Mouse (Mus musculus) c-Kit-positive CD71-positive TER-119-negative erythroid progenitor cells, embryonic 14.5 days (primary cell): Measurements from ENCODE around the gene Spaar.

Experiments used
- DNase-seq: peaks from one replicate; pipeline ENCODE4 v3.0.0-alpha.2; 2013; ENCODE audit warnings: low read depth

Gene Spaar

GRCm38 (mm10) chr4:43729794-43730550 lies at the start of gene Spaar:
Spaar (plus strand) TSS chr4:43730034.
- no peak for DNase-seq

- no peak for DNase-seq
Measured at GRCm38 (mm10) chr4:43690021-43690420, 39.8 kb upstream of the Spaar start.

- DNase-seq, result no peak
Measured at GRCm38 (mm10) chr4:43691026-43691425, 38.8 kb upstream of the Spaar start.

GRCm38 (mm10) chr4:43693806-43694241 lies 36.0 kb upstream of the Spaar start:
- DNase-seq, result peak; percentile 21

GRCm38 (mm10) chr4:43694439-43695248 lies 35.2 kb upstream of the Spaar start:
- DNase-seq, result no peak

- no peak for DNase-seq
Measured at GRCm38 (mm10) chr4:43695249-43695671, 34.6 kb upstream of the Spaar start.

- no peak for DNase-seq
Measured at GRCm38 (mm10) chr4:43696561-43696960, 33.3 kb upstream of the Spaar start.

GRCm38 (mm10) chr4:43700707-43701106 lies 29.1 kb upstream of the Spaar start, which contains the start of gene Olfr70:
Olfr70 (minus strand) TSS chr4:43700807.
- DNase-seq, result no peak

- no peak for DNase-seq
Measured at GRCm38 (mm10) chr4:43703439-43703838, 26.4 kb upstream of the Spaar start.

- no peak for DNase-seq
Measured at GRCm38 (mm10) chr4:43703851-43704250, 26.0 kb upstream of the Spaar start.

- no peak for DNase-seq
Measured at GRCm38 (mm10) chr4:43705991-43706390, 23.8 kb upstream of the Spaar start.

GRCm38 (mm10) chr4:43709869-43710268 lies 20.0 kb upstream of the Spaar start, which contains the start of gene Olfr71:
Olfr71 (minus strand) TSS chr4:43710255.
- DNase-seq, result no peak

- DNase-seq, result no peak
Measured at GRCm38 (mm10) chr4:43711821-43712220, 18.0 kb upstream of the Spaar start.

GRCm38 (mm10) chr4:43713652-43714219 lies 16.1 kb upstream of the Spaar start:
- DNase-seq, result no peak

- DNase-seq, result no peak
Measured at GRCm38 (mm10) chr4:43720491-43721228, 9.2 kb upstream of the Spaar start.

- DNase-seq, result no peak
Measured at GRCm38 (mm10) chr4:43722191-43722590, 7.6 kb upstream of the Spaar start.

GRCm38 (mm10) chr4:43724764-43725163 lies 5.1 kb upstream of the Spaar start:
- DNase-seq, result peak; percentile 17

GRCm38 (mm10) chr4:43726228-43726993 lies 3.4 kb upstream of the Spaar start:
- no peak for DNase-seq

- no peak for DNase-seq
Measured at GRCm38 (mm10) chr4:43726995-43727394, 2.8 kb upstream of the Spaar start, which contains the start of gene Hrct1. Hrct1 (plus strand) TSS chr4:43727188.

GRCm38 (mm10) chr4:43727718-43728575 lies 1.9 kb upstream of the Spaar start:
- no peak for DNase-seq
